8 mouse cellular contexts compared by ENCODE assay signal in genomic region chr11:116498596-116498995, GRCm38 (mm10). TPM values are rescaled to one million over a fixed set of nuclear protein-coding genes. Genes with fewer than 3 reads are reported as not detected.
DNase-seq lines count a peak whose midpoint lies in the region; ATAC-seq and TF ChIP-seq lines count a peak whose summit lies in the region.
"Had no signal": no experiment of that assay in that cellular context is flagged by ENCODE, and none has a peak within 500 bp of the region (broad histone marks: within the 10 kb centered on the region; RNA-seq: fewer than 3 reads in every experiment).

No protein-coding gene starts in this region.

- no peak overlapping the region for H3K27ac ChIP-seq in ES-Bruce4 (ENCODE audit: insufficient read depth, low read length)
- H3K27ac ChIP-seq in hindbrain, embryonic 14.5 days: no peak overlapping the region
- no peak overlapping the region for H3K27ac ChIP-seq in midbrain, embryonic 11.5 days (ENCODE audit: low read depth, low read length)

- TF ChIP-seq EP300 in ES-Bruce4 (IDR thresholded peaks at IDR 0.05; ENCODE audit: insufficient read depth, low read depth, low read length): no peak

- H3K4me3 ChIP-seq in E14TG2a.4 (replicated peaks; ENCODE audit: low read length): peak overlapping the region; percentile 66
- peak overlapping the region; percentile 48 for H3K4me3 ChIP-seq in ES-Bruce4 (ENCODE audit: low read depth, low read length)
- peak overlapping the region; percentile 15; the same call in 1 of the 2 replicates for H3K4me3 ChIP-seq in hindbrain, embryonic 14.5 days (replicated peaks; ENCODE audit: low read length)
- peak overlapping the region; percentile 8; the same call in 1 of the 2 replicates for H3K4me3 ChIP-seq in midbrain, embryonic 11.5 days (ENCODE audit: low read depth, low read length)

- H3K9ac ChIP-seq in ES-Bruce4 (ENCODE audit: low read depth, poor library complexity, severe bottlenecking): peak overlapping the region; percentile 57
- no peak overlapping the region for H3K9ac ChIP-seq in hindbrain, embryonic 14.5 days
- H3K9ac ChIP-seq in midbrain, embryonic 11.5 days (ENCODE audit: low read length): no peak overlapping the region

- no peak for DNase-seq in hindbrain, embryonic 14.5 days (ENCODE audit: low spot score)
- DNase-seq in midbrain, embryonic 11.5 days (ENCODE audit: low spot score, missing footprints): peak; percentile 84
- no peak for DNase-seq in frontal cortex, postnatal 10 days (ENCODE audit: low spot score in 2 of 2)
- no peak for DNase-seq in left cerebral cortex, adult 11 months (ENCODE audit: low spot score)

- H3K4me1 ChIP-seq in E14TG2a.4 (replicated peaks; ENCODE audit: low read depth, low read length) (peaks cover 37% of the 10 kb centered on the region), ES-Bruce4 (ENCODE audit: control insufficient read depth, insufficient read depth, low read length) (no peaks in the 10 kb centered on the region)
- peaks cover 8% of the 10 kb centered on the region; the same call in 1 of the 2 replicates for H3K4me1 ChIP-seq in hindbrain, embryonic 14.5 days (replicated peaks; ENCODE audit: control insufficient read depth, insufficient read depth, low read length)
- H3K4me1 ChIP-seq in midbrain, embryonic 11.5 days (ENCODE audit: control insufficient read depth, insufficient read depth, low read length): no peaks in the 10 kb centered on the region

- no peaks in the 10 kb centered on the region for H3K9me3 ChIP-seq in E14TG2a.4 (ENCODE audit: low read length)
- H3K9me3 ChIP-seq in ES-Bruce4 (replicated peaks; ENCODE audit: control insufficient read depth, insufficient read depth, low read length, poor library complexity, severe bottlenecking): no peaks in the 10 kb centered on the region
- no peaks in the 10 kb centered on the region for H3K9me3 ChIP-seq in hindbrain, embryonic 14.5 days (ENCODE audit: control insufficient read depth, low read length)
- H3K9me3 ChIP-seq in midbrain, embryonic 11.5 days (ENCODE audit: control insufficient read depth, low read length): no peaks in the 10 kb centered on the region

- 33% methylated on average over 34 of the region's 34 CpGs for WGBS in hindbrain, embryonic 14.5 days
- 25% methylated on average over 34 of the region's 34 CpGs for WGBS in midbrain, embryonic 11.5 days

- no peak for TF ChIP-seq POLR2A in ES-Bruce4 (IDR thresholded peaks at IDR 0.05; ENCODE audit: insufficient read depth, low read length)

- H3K4me2 ChIP-seq in hindbrain, embryonic 14.5 days (replicated peaks): peak overlapping the region; percentile 41
- H3K4me2 ChIP-seq in midbrain, embryonic 11.5 days: peak overlapping the region; percentile 17; the same call in 1 of the 2 replicates

- H3K27me3 ChIP-seq in E14TG2a.4 (ENCODE audit: insufficient read depth, low read length) (no peaks in the 10 kb centered on the region), ES-Bruce4 (ENCODE audit: control insufficient read depth, insufficient read depth, low read length, poor library complexity, severe bottlenecking) (no peaks in the 10 kb centered on the region)
- no peaks in the 10 kb centered on the region for H3K27me3 ChIP-seq in hindbrain, embryonic 14.5 days (ENCODE audit: control insufficient read depth, insufficient read depth, low read length)
- no peaks in the 10 kb centered on the region for H3K27me3 ChIP-seq in midbrain, embryonic 11.5 days (ENCODE audit: control insufficient read depth, insufficient read depth, low read length)

- ATAC-seq in hindbrain, embryonic 14.5 days (ENCODE audit: low FRiP score): no peak; the same call in 1 of the 2 replicates
- ATAC-seq in midbrain, embryonic 11.5 days (ENCODE audit: low FRiP score): no peak
- no peak for ATAC-seq in granulocyte monocyte progenitor cell, adult 5-6 weeks (replicated peaks; ENCODE audit: poor library complexity, severe bottlenecking)

- TF ChIP-seq CTCF in E14TG2a.4 (conservative IDR thresholded peaks at IDR 0.05; ENCODE audit: low read length) (no peak), ES-Bruce4 (IDR thresholded peaks at IDR 0.05; ENCODE audit: low read depth, low read length) (no peak)

- H3K36me3 ChIP-seq in E14TG2a.4 (ENCODE audit: insufficient read depth, low read length): no peaks in the 10 kb centered on the region
- no peaks in the 10 kb centered on the region for H3K36me3 ChIP-seq in ES-Bruce4 (ENCODE audit: control insufficient read depth, insufficient read depth, low read length, poor library complexity, severe bottlenecking)
- H3K36me3 ChIP-seq in hindbrain, embryonic 14.5 days (replicated peaks; ENCODE audit: control insufficient read depth, insufficient read depth): no peaks in the 10 kb centered on the region
- no peaks in the 10 kb centered on the region for H3K36me3 ChIP-seq in midbrain, embryonic 11.5 days (ENCODE audit: control insufficient read depth, insufficient read depth, low read length)

RNA-seq across cellular contexts. Expression of gene Prpsap1, which starts 4.6 kb away (rescaled TPM):
- polyA plus RNA-seq in ES-Bruce4 (2011; ENCODE audit: insufficient read depth, insufficient read length, low read depth, missing spikeins): 116 and 120 TPM in 2 replicates
- polyA plus RNA-seq in hindbrain, embryonic 14.5 days (2014; fragmentation: Nextera tagmentation; extraction: Ambion mirVana): 162 and 173 TPM in 2 replicates
- 173 and 183 TPM in 2 replicates for polyA plus RNA-seq in midbrain, embryonic 11.5 days (2014; fragmentation: Nextera tagmentation; extraction: Ambion mirVana)
- total RNA-seq in granulocyte monocyte progenitor cell, adult 5-6 weeks (2014; fragmentation: Nextera tagmentation): 79.6 and 83.4 TPM in 2 replicates
- total RNA-seq in granulocyte monocyte progenitor cell, adult 5-6 weeks (2017): 26.0 and 53.2 TPM in 2 replicates

RNA-seq across cellular contexts. Expression of gene Sphk1, which starts 32.1 kb away (rescaled TPM):
- polyA plus RNA-seq in ES-Bruce4 (2011; ENCODE audit: insufficient read depth, insufficient read length, low read depth, missing spikeins): 0.64 and 0.88 TPM in 2 replicates
- polyA plus RNA-seq in hindbrain, embryonic 14.5 days (2014; fragmentation: Nextera tagmentation; extraction: Ambion mirVana): 4.0 and 4.1 TPM in 2 replicates
- polyA plus RNA-seq in midbrain, embryonic 11.5 days (2014; fragmentation: Nextera tagmentation; extraction: Ambion mirVana): 7.1 and 8.3 TPM in 2 replicates
- not detected in 2 replicates for total RNA-seq in granulocyte monocyte progenitor cell, adult 5-6 weeks (2014; fragmentation: Nextera tagmentation)
- total RNA-seq in granulocyte monocyte progenitor cell, adult 5-6 weeks (2017): not detected in 2 replicates

RNA-seq across cellular contexts. Expression of gene Qrich2, which starts 32.6 kb away (rescaled TPM):
- polyA plus RNA-seq in ES-Bruce4 (2011; ENCODE audit: insufficient read depth, insufficient read length, low read depth, missing spikeins): 0.58 and 1.3 TPM in 2 replicates
- 0.09 TPM in 1 of 2 replicates, not detected in the other for polyA plus RNA-seq in hindbrain, embryonic 14.5 days (2014; fragmentation: Nextera tagmentation; extraction: Ambion mirVana)
- 0.08 and 0.14 TPM in 2 replicates for polyA plus RNA-seq in midbrain, embryonic 11.5 days (2014; fragmentation: Nextera tagmentation; extraction: Ambion mirVana)
- total RNA-seq in granulocyte monocyte progenitor cell, adult 5-6 weeks (2014; fragmentation: Nextera tagmentation): not detected in 2 replicates
- not detected in 2 replicates for total RNA-seq in granulocyte monocyte progenitor cell, adult 5-6 weeks (2017)
- total RNA-seq: heart, postnatal 25 days had no signal

Comparison
In these comparisons a context has a peak if more than half of its experiments do, and no peak if none do; other contexts are left out.
1. H3K4me3 ChIP-seq: peak in every context shown above with its lines; median percentile 66 in E14TG2a.4; 48 in ES-Bruce4; 15 in hindbrain, embryonic 14.5 days; 8 in midbrain, embryonic 11.5 days.